Mouse (Mus musculus) liver, adult 2 months (tissue): ENCODE measurements around the gene Klhl13.

Experiments
- CTCF ChIP-seq: fragments of 200-500 bp; IDR thresholded peaks from 2 replicates; pipeline ENCODE4 v1.5.1; 2011; ENCODE audit warnings: low read depth, low read length, control low read depth
- POLR2A ChIP-seq: fragments of 200-500 bp; IDR thresholded peaks from 2 replicates; pipeline ENCODE4 v1.6.1; 2011; ENCODE audit warnings: low read length, control low read depth; ENCODE audit not compliant: insufficient read depth; ENCODE audit errors: extremely low read depth

- TF ChIP-seq CTCF (no peak), POLR2A (no peak)
Measured at GRCm38 (mm10) chrX:23248752-23249151, 116.1 kb downstream of the Klhl13 start.
